Mouse (Mus musculus): ENCODE data around the gene Dlx1.

The Dlx1 gene

DNA sequence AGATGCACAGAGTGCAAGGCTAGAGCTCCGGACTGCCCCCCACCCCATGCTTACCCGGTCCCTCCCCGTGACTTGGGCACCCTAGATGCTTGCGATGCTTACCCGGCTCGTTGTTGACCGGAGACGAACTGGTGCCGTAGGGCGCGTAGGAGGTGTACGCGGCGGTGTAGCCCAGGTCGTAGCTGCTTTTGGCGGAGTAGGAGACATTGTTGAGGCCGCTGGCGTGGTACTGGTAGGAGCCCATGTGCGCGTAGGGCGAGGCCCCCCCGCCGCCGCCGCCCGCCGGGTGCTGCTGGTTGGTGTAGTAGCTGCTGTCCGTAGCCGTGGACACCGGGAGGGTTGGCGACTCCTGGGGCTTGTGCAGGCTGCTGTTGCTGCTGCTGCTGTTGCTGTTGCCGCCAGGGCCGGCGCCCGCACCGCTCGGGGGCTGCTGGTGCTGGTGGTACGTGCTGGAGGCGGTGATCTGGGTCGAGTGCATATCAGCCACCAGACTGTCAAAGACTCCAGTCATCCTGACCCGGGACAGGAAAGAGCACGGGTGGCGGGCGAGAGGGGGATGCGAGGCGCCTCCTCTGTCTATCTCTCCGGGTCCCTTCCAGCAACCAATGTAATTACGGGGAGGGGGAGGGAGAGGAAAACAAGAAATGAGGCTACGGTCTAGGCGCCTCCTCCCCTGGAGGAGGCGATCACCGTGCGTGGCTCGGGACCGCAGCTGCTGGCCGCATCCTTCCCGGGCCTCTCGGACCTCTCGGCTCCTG lies 18.1 kb downstream of the Dlx1 start:
- no peak for DNase-seq (ENCODE audit: low read depth, low spot score)

DNA sequence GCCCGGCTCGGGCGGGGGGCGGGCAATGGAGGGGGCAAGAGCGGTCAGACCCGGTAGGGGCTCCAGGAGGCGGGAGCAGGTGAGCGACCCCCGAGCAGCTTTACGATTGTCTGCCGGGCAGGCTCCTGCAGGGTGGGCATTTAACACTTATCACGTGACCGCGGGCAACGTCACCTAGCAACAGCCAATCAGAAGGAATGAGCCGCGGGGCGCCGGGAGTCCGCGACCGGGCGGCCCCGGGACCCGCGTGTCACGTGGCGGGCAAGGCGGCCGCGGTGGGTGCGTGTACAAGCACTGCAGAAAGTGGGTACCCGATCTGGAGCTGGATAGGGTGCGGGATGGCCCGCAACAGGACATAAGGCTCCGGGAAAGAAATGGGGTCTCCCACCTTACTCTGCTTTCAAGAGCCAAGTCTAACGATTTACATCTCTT lies 18.7 kb downstream of the Dlx1 start, which contains the start of gene Dlx2:
TSS of gene Dlx2 (minus strand) at position 115 of the 432 bp plus-strand sequence.
- no peak for DNase-seq (ENCODE audit: low read depth, low spot score)

DNA sequence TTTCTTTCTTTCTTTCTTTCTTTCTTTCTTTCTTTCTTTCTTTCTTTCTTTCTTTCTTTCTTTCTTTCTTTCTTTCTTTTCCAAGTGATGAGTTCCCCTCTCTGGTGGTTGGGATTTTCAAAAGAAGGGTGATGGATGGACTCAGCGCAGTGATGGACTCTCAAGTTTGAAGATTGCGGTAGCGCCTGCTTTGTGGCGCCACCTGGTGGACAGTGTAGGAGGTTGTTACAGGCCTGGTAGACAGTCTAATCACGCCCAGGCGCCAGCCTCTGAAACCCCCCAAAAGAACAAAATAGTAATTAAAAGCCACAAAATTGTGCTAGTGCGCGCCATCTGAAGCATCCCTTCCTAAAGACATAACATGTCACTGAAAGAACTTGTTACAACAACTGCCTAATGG lies 19.9 kb downstream of the Dlx1 start:
- DNase-seq (ENCODE audit: low read depth, low spot score), result no peak

DNA sequence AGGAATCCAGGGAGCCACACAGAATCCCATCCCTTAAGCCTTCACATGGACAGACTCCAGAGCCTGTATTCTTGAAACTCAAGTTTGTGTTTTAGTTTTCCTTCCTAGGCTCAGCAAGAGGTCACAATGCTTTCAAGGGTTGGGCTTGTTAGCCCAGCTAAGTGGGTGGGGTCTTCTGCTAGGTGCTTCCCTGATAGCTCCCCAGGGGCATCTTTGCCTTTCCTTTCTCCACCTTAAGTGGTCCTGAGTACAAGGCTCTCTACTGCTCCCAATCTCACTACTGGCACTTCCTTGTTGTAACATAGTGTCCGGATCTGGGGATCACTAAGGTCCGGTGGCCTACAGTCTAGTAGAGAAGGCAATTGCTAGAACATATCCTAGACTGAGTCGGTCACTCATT lies 22.4 kb downstream of the Dlx1 start:
- no peak for DNase-seq (ENCODE audit: low read depth, low spot score)

DNA sequence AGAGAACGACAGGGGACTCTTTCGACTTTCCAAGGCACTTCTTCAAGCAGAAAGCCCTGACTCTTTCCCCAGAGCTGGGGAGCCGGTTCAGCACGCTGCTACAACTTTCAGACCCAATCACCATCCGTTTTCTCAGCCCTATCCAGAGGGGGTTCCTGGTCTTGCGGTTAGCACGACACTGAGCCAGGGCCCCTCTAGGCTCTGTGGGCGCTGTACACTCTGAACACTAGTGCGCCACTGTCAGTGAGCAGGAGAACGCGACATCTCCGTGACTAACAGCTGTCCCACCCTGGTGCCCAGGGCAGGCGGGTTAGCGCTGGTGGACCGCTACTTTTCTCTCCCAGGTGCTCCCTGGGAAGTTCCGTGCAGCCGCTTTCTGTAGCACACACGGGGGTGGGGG lies 23.8 kb downstream of the Dlx1 start:
- DNase-seq (ENCODE audit: low read depth, low spot score), result no peak

DNA sequence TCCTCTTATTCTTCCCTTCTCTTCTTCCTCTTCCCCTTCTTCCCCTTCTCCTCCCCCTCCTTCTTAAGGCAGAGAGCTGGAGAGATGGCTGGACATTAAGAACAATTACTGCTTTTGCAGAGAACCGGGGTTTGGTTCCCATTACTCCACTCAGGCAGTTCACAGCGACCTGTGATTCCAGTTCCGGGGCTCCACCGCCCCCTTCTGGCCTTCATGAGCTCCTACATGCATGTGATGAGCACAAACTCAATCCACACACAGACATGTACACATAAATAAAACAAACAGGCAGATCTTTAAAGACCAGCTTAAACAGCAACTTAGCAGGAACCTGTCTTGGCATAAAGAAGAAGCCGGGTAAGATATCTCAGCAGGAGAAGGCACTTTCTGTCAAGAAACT lies 28.2 kb downstream of the Dlx1 start:
- no peak for DNase-seq (ENCODE audit: low read depth, low spot score)

DNA sequence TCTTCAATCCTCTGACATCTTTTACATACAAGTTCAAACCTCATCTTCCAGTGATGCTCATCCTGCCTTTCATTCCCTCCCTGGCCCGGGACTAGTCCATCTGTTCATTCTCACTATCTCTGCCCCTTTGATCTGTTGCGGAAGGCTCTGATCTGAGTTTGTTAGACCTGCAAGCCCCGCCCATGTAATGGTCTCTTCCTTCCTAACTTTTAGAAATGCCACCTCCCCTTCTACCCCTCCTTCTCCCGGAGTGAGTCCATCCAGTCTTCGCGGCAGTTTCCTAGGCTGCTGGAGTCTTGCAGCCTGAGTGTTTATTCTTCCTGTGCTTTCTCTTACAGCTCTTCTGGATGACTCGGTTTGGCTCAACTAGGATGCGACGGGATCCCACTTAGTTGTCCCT lies 38.6 kb downstream of the Dlx1 start:
- DNase-seq (ENCODE audit: low read depth, low spot score), result no peak

DNA sequence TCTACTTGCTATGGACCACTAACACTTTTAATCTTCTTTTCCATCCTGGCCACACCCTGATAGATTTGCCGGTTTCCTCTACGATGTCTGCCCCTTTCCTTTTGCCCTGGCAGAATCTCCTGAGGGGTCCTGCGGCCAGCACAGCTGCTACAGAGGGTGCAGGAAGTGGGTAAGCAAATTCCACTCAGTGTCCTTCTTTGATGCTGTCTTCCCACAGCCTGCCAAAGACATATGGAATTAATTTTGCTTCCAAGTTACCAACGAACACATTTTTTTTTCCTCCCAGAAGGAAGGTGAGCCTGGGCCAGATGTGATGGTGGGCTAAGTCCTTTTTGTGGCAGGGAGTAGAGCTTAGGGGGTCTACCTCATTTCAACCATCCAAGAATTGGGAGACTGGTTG lies 45.8 kb downstream of the Dlx1 start:
- no peak for DNase-seq (ENCODE audit: low read depth, low spot score)

DNA sequence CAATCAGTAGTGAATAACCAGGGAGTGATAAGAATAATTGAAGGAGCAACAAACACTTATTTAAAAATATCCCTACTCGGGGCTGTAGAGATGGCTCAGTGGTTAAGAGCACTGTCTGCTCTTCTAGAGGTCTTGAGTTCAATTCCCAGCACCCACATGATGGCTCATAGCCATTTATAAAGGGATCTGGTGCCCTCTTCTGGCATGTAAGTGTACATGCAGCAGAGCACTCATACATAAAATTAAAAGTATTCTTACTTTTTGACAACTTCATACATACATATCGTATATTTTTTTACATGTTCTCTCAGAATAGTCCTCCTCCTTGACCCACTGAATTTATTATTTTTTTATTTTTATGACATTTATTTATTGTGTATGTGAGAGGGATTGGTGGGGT lies 49.1 kb downstream of the Dlx1 start:
- DNase-seq (ENCODE audit: low read depth, low spot score), result no peak

DNA sequence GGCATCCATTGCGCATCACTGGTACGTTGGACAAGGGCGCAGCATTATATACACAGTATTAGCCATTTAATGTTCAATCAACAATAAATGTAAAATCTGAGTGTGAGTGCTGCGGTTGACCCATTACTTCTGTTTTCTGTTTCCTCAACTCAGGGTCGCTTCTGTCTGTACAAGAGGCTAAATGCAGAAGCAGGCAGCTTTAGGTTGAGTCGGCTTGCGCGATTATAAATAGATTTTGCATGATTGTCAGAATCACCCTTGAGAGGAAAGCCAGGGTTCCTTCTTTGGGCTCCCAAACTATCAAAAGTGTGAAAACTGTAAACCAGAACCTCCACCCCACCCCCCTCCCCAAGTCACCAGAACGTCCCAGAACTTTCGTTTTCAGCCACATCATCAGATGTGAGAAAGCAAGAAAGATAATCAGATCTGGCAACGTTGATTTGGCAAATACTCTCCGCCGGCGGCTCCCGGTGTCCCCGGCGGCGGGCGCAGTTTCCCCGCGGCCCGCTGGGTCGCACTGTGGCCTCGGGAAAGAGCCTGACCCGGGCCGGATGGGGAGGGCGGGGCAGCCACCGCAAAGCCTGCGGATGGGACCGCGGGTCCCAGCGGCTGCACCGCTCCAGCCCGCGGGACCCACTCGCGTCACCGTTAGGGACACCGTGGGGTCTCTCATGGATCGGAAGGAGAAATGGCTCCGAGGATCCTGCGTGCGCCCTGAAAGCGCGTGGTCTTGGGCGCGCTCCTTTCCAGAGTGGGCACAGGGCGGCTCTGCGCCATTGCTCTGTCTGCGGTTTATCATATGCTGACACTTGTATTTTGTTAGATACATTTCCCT lies 52.9 kb downstream of the Dlx1 start:
- DNase-seq (ENCODE audit: low read depth, low spot score), result no peak

DNA sequence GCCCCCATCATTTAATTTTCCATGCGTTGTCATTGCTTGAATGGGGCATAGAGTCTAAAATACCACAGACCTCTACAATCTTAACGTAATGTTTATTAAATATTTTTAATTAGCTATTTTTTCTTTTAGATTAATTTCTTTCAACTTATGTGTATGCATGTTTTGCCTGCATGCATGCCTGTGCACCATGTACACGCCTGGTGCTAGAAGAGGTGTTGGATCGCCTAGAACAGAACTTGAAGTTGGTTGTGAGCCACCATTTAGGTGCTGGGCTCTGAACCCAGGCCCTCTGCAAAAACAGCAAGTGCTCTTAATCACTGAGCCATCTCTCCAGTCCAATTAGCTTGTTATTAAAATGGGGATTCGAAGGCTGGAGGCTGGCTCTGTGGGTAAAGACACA lies 53.6 kb downstream of the Dlx1 start:
- no peak for DNase-seq (ENCODE audit: low read depth, low spot score)
